Mouse (Mus musculus) stomach, postnatal 0 days (tissue): ENCODE measurements around the gene Tspan31. TPM values are rescaled to one million over a fixed set of nuclear protein-coding genes. Genes with fewer than 3 reads are reported as not detected.
A peak's percentile ranks its signal among the peaks of the same experiment; 100 is the strongest.

Experiments
- ATAC-seq: fragments of 200-750 bp; cut with Nextera tagmentation; 2 replicates; pipeline ENCODE4 v1.8.0; 2017; ENCODE audit not compliant: low FRiP score, low TSS enrichment
- DNase-seq: peaks from one replicate; pipeline ENCODE4 v3.0.0-alpha.2; 2016; ENCODE audit warnings: low spot score
- H3K27ac ChIP-seq: fragments of 300-500 bp; sonication (generic); replicated peaks from 2 replicates; pipeline ENCODE4 v1.5.1; 2014; ENCODE audit warnings: mild to moderate bottlenecking, control low read depth
- H3K27me3 ChIP-seq: fragments of 300-500 bp; sonication (generic); 2 replicates; pipeline ENCODE4 v1.6.1; 2014; ENCODE audit warnings: low read length; ENCODE audit not compliant: control insufficient read depth, insufficient read depth
- H3K36me3 ChIP-seq: fragments of 300-500 bp; sonication (generic); 2 replicates; pipeline ENCODE4 v1.6.1; 2014; ENCODE audit warnings: low read length, mixed read lengths; ENCODE audit not compliant: control insufficient read depth, insufficient read depth
- H3K4me1 ChIP-seq: fragments of 300-500 bp; sonication (generic); replicated peaks from 2 replicates; pipeline ENCODE4 v1.6.1; 2014; ENCODE audit warnings: antibody characterized with exemption; ENCODE audit not compliant: control insufficient read depth, insufficient read depth
- H3K4me2 ChIP-seq: fragments of 300-500 bp; sonication (generic); replicated peaks from 2 replicates; pipeline ENCODE4 v1.6.1; 2014; ENCODE audit warnings: low read depth, mild to moderate bottlenecking, control low read depth, moderate library complexity
- H3K4me3 ChIP-seq: fragments of 300-500 bp; sonication (generic); 2 replicates; pipeline ENCODE4 v1.5.1; 2014; ENCODE audit warnings: low read depth, low read length, control low read depth
- H3K9ac ChIP-seq: fragments of 300-500 bp; sonication (generic); 2 replicates; pipeline ENCODE4 v1.6.1; 2014; ENCODE audit warnings: mild to moderate bottlenecking, low read length, control low read depth, mixed read lengths
- H3K9me3 ChIP-seq: fragments of 300-500 bp; sonication (generic); 2 replicates; pipeline ENCODE4 v1.6.1; 2016; ENCODE audit warnings: low read length; ENCODE audit not compliant: control insufficient read depth
- CTCF ChIP-seq: IDR thresholded peaks from 2 replicates; pipeline ENCODE4 v1.5.1; 2016; ENCODE audit warnings: antibody characterized with exemption, low read depth, mild to moderate bottlenecking, moderate library complexity
- EP300 ChIP-seq: optimal IDR thresholded peaks from 2 replicates; pipeline ENCODE3; 2016; ENCODE audit warnings: antibody characterized with exemption
- WGBS: fragments of 180-500 bp; shearing (Covaris S2); extraction: QIAGEN DNeasy Blood & Tissue Kit; methylation state at CpG from one replicate; pipeline ENCODE4 v1.1.7; 2014; 5-methylcytosine and 5-hydroxymethylcytosine counted together
- polyA plus RNA-seq: library from polyadenylated mRNA; unstranded; fragments of >200 nt; fragmentation: Nextera tagmentation; extraction: Ambion mirVana; gene quantifications from 2 replicates; pipeline ENCODE4 v1.2.1, GENCODE M21; 2015

Tspan31 gene
- polyA plus RNA-seq, 1 experiment from 2014 or later = 82.8 TPM

DNA sequence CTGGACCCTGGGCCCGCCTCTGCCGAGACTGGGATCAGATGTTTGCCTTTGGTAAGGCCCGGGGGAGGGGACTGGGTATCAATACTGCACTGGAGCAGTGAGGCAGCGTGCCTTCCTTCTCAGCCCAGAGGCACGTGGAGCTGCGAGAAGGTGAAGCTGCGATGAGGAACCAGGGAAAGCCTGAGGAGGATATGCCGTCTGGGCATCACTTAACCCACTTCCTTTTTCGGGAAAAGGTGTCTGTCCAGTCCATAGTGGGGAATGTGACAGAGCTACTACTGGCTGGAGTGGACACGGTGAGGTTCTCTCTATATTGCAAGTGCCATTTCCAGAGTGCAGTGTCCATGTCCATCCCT is 20.0 kb downstream of the Tspan31 start:
- Histone ChIP-seq H3K9ac (no peak overlapping the region), H3K27me3 (peaks cover 4% of the 10 kb centered on the region; the same call in 1 of the 2 replicates), H3K4me2 (no peak overlapping the region), H3K27ac (no peak overlapping the region), H3K4me1 (peaks cover 5% of the 10 kb centered on the region; the same call in 1 of the 2 replicates), H3K36me3 (no peaks in the 10 kb centered on the region; the same call in 1 of the 2 replicates), H3K4me3 (no peak overlapping the region), H3K9me3 (no peaks in the 10 kb centered on the region)
- 17% methylated on average over 10 of the region's 10 CpGs for WGBS
- ATAC-seq (peak; percentile 18; the same call in 1 of the 2 replicates), DNase-seq (no peak)
- TF ChIP-seq CTCF = no peak
- no peak for TF ChIP-seq EP300

DNA sequence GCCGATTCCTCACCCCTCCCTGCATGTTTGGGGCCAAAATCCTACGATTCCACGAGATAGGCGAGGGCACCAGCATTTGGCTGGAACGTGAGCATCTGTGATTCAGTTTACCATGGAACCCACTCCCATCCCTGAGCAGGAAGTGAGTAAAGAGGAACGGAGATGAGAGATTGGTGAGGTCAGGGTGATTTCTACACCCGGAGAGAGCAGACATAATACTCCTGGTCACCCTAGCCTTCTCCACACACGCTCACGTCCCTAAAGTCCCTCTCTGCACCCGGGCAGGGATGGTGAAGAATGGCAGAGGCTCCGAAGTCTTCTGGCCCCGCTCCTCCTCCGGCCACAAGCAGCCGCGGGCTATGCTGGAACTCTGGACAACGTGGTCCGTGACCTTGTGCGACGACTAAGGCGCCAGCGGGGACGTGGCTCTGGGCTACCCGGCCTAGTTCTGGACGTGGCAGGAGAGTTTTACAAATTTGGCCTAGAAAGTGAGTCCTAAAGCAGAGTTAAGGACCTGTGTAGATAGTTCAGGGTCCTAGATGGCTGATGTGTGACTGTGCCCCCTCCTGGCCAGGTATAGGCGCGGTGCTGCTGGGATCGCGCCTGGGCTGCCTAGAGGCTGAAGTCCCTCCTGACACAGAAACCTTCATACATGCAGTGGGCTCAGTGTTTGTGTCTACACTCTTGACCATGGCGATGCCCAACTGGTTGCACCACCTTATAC is 20.5 kb downstream of the Tspan31 start:
- no peak overlapping the region for H3K27ac ChIP-seq
- 1% methylated on average over 29 of the region's 29 CpGs for WGBS
- no peak for TF ChIP-seq EP300
- peak; percentile 63 for TF ChIP-seq CTCF
- H3K36me3 ChIP-seq = no peaks in the 10 kb centered on the region; the same call in 1 of the 2 replicates
- peaks cover 4% of the 10 kb centered on the region; the same call in 1 of the 2 replicates for H3K27me3 ChIP-seq
- no peaks in the 10 kb centered on the region for H3K9me3 ChIP-seq
- ATAC-seq = peak; percentile 43
- peak overlapping the region; percentile 28 for H3K4me3 ChIP-seq
- H3K9ac ChIP-seq = 0 out of 2 replicates have a peak overlapping the region, but pooled peaks have one; percentile 13
- H3K4me2 ChIP-seq = peak overlapping the region; percentile 55
- peaks cover 5% of the 10 kb centered on the region; the same call in 1 of the 2 replicates for H3K4me1 ChIP-seq
- peak; percentile 61 for DNase-seq

DNA sequence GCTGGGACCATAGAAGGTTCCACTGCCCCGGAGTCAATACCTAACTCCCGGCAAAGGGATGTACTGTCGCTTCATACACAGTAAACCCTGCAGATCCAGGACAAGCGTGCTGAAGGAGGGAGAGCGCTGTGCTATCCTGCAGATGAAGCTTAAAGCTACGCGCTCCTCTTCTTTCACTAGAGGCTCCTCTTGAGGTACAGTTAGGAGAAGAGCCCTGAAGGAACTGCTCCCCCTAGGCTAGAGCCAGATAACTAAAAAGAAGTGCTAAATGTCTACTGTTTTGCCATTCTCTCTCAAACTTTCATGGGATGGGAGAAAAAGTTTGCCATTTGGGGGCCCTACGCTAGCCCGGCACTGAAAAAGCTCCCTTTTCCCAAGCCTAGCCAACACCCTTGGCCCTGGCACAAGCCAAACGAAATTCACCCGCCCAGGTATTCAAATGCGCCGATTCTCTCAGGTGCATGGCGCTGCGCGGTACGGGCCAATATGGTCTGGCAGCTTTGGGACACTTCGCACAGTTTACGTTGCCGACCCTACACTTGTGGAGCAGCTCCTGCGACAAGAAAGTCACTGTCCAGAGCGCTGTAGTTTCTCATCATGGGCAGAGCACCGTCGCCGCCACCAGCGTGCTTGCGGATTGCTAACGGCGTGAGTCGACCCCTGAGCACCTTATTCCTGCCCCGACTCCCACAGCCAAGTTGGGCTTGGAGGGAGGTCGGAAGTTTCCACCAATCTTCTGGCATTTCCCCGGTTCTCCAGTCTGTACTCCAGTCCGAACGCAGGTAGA is 21.3 kb downstream of the Tspan31 start:
- H3K4me3 ChIP-seq = peak overlapping the region; percentile 28
- H3K9me3 ChIP-seq = no peaks in the 10 kb centered on the region
- H3K36me3 ChIP-seq = no peaks in the 10 kb centered on the region
- H3K9ac ChIP-seq = no peak overlapping the region
- DNase-seq = peak; percentile 42
- ATAC-seq = no peak
- H3K4me2 ChIP-seq = peak overlapping the region; percentile 55
- H3K4me1 ChIP-seq = peaks cover 5% of the 10 kb centered on the region; the same call in 1 of the 2 replicates
- H3K27ac ChIP-seq = no peak overlapping the region
- peaks cover 4% of the 10 kb centered on the region; the same call in 1 of the 2 replicates for H3K27me3 ChIP-seq
- WGBS = 5% methylated on average over 35 of the region's 35 CpGs
- TF ChIP-seq CTCF (peak; percentile 36; the same call in 1 of the 2 replicates), EP300 (no peak)

DNA sequence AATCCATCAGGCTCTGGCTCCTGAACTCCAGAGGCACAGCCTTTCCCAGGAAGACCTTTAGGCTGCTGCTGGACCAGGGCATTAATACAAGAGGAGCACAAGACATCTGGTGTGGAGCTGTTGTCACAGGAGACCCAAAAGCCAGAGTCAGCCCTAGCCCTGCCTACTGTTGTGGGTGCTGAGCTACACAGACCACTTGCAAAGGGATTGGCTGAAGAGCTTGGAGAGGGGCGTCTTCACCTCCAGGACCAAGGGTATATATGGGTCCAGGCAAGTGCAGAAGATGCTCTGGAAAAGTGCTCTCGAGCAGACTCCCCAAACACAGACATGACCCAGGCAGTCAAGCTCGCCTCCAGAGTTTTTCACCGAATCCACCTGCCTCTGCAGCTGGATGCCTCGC is 22.1 kb downstream of the Tspan31 start, which contains the start of gene Cyp27b1:
Gene Cyp27b1, plus strand, starts transcription at position 297 of the 400 bp plus-strand sequence.
- 26% methylated on average over 5 of the region's 5 CpGs for WGBS
- Histone ChIP-seq H3K27ac (no peak within 1 kb of the TSS), H3K9ac (no peak within 1 kb of the TSS), H3K4me2 (peak within 1 kb of the TSS; percentile 55), H3K4me3 (peak within 1 kb of the TSS; percentile 28), H3K9me3 (no peaks in the 10 kb centered on the region), H3K36me3 (no peaks in the 10 kb centered on the region), H3K4me1 (peaks cover 5% of the 10 kb centered on the region; the same call in 1 of the 2 replicates), H3K27me3 (peaks cover 4% of the 10 kb centered on the region; the same call in 1 of the 2 replicates)
- DNase-seq (no peak), ATAC-seq (no peak)
- TF ChIP-seq EP300 (no peak), CTCF (no peak)

DNA sequence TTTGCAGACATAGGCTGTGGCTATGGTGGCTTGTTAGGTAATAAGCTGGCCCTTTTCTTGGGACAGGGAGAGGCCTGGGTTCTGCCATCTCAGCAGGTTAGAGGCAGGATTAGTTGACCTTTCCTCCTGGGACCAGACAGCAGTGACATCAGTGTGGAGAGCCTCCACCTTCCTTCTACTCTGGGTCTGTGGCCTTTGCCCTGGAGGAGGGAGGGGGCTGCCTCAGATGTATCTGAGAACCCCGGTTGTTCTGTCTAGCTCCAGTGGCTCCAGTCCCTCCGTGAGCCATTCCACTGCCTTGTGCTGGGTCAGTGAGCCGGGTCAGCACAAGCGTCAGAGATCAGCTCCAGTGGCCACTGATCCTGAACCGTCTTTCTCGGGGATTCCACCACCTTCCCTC is 26.9 kb downstream of the Tspan31 start:
- Histone ChIP-seq H3K4me3 (no peak overlapping the region), H3K9me3 (no peaks in the 10 kb centered on the region), H3K9ac (no peak overlapping the region), H3K27me3 (no peaks in the 10 kb centered on the region), H3K4me2 (no peak overlapping the region), H3K36me3 (no peaks in the 10 kb centered on the region), H3K4me1 (no peaks in the 10 kb centered on the region; the same call in 1 of the 2 replicates), H3K27ac (no peak overlapping the region)
- DNase-seq (no peak), ATAC-seq (no peak)
- WGBS = 93% methylated on average over 6 of the region's 6 CpGs
- no peak for TF ChIP-seq EP300
- TF ChIP-seq CTCF = no peak
